Mouse (Mus musculus): ENCODE results near the gene Schip1.

DNA sequence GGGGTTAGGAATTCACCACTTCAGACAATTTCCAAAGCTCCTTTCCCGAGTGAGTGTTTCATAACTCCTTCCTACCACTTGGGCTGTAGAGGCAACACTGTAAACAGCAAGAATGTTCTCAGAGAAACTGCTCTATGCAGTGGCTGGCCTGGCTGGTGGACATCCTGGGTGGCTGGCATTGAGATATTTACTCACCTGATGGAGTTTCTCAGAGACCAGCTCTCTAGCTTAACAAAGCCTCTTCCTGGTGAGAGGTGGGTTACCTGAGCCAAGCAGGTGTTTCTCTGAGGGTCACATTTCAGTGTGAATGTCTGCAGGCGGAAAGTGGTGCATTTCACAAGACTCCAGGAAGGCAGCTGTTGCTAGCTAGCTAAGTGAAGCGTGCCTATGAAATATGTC lies 508.6 kb downstream of the Schip1 start:
- TF ChIP-seq CTCF (IDR thresholded peaks at IDR 0.05; ENCODE audit: control insufficient read depth, insufficient read depth, low read length): no peak
- TF ChIP-seq POLR2A (IDR thresholded peaks at IDR 0.05; ENCODE audit: borderline replicate concordance, control insufficient read depth, low read depth, low read length): no peak

All from bone marrow, adult 2 months (tissue).